Mouse (Mus musculus) kidney, adult 2 months (tissue): ENCODE measurements around the gene Tmc7. TPM values are rescaled to one million over a fixed set of nuclear protein-coding genes. Genes with fewer than 3 reads are reported as not detected.

ENCODE experiments used
- DNase-seq: peaks from one replicate; pipeline ENCODE4 v3.0.0; 2021
- H3K27ac ChIP-seq: fragments of 200-500 bp; 2 replicates; pipeline ENCODE4 v1.5.1; 2012; ENCODE audit warnings: low read depth, low read length, control low read depth, inconsistent platforms; ENCODE audit not compliant: insufficient read depth
- H3K27me3 ChIP-seq: fragments of 200-500 bp; replicated peaks from 2 replicates; pipeline ENCODE4 v1.6.1; 2012; ENCODE audit warnings: mild to moderate bottlenecking, moderate library complexity, low read length, inconsistent platforms; ENCODE audit not compliant: control insufficient read depth, insufficient read depth
- H3K36me3 ChIP-seq: fragments of 200-500 bp; 2 replicates; pipeline ENCODE4 v1.6.1; 2012; ENCODE audit warnings: mild to moderate bottlenecking, moderate library complexity, low read length, inconsistent platforms; ENCODE audit not compliant: control insufficient read depth, insufficient read depth
- H3K4me1 ChIP-seq: fragments of 200-500 bp; 2 replicates; pipeline ENCODE4 v1.6.1; 2011; ENCODE audit warnings: low read length; ENCODE audit not compliant: control insufficient read depth, insufficient read depth
- H3K4me3 ChIP-seq: fragments of 200-500 bp; 2 replicates; pipeline ENCODE4 v1.5.1; 2011; ENCODE audit warnings: mild to moderate bottlenecking, low read depth, low read length, control low read depth; ENCODE audit not compliant: insufficient read depth
- CTCF ChIP-seq: fragments of 200-500 bp; conservative IDR thresholded peaks from 2 replicates; pipeline ENCODE4 v1.5.1; 2011; ENCODE audit warnings: low read depth, mild to moderate bottlenecking, control low read depth, low read length, moderate library complexity, mixed read lengths; ENCODE audit not compliant: insufficient read depth, insufficient read length
- POLR2A ChIP-seq: fragments of 200-500 bp; IDR thresholded peaks from one replicate; pipeline ENCODE4 v1.6.1; 2011; ENCODE audit warnings: low read depth, low read length, control low read depth
- WGBS: fragments of 180-500 bp; shearing (Covaris S2); methylation state at CpG from one replicate; pipeline ENCODE4 v1.1.7; 2018; 5-methylcytosine and 5-hydroxymethylcytosine counted together
- polyA plus RNA-seq: library from polyadenylated mRNA; depleted of rRNA; stranded (reverse); fragments of >200 nt; gene quantifications from 2 replicates; pipeline ENCODE4 v1.2.3, GENCODE M21; 2012; rRNA removed

Tmc7 gene
- polyA plus RNA-seq, result 0.77 and 0.83 TPM in 2 replicates

- DNase-seq, result peak; percentile 33
- WGBS, result 2% methylated on average over 51 of the region's 51 CpGs
- no peak within 1 kb of the TSS for H3K27ac ChIP-seq
- no peaks in the 10 kb centered on the region for H3K4me1 ChIP-seq
- 0 out of 2 replicates have a peak, but pooled peaks cover 4% of the 10 kb centered on the region for H3K27me3 ChIP-seq
- TF ChIP-seq POLR2A (no peak), CTCF (no peak)
- no peaks in the 10 kb centered on the region for H3K36me3 ChIP-seq
- H3K4me3 ChIP-seq, result peak within 1 kb of the TSS; percentile 63
These were observed at the start of gene Tmc7 for GRCm38 (mm10) chr7:118584257-118584907. Tmc7 (minus strand) TSS chr7:118584736.

GRCm38 (mm10) chr7:118633951-118634350, 49.4 kb upstream of the Tmc7 start:
- TF ChIP-seq CTCF, result no peak
- no peak for TF ChIP-seq POLR2A
- Histone ChIP-seq H3K27me3 (no peaks in the 10 kb centered on the region), H3K4me1 (no peaks in the 10 kb centered on the region), H3K4me3 (no peak overlapping the region), H3K27ac (no peak overlapping the region), H3K36me3 (no peaks in the 10 kb centered on the region)
- no peak for DNase-seq
- 88% methylated on average over 7 of the region's 7 CpGs for WGBS

GRCm38 (mm10) chr7:118633094-118633493, 48.6 kb upstream of the Tmc7 start:
- Histone ChIP-seq H3K36me3 (no peaks in the 10 kb centered on the region), H3K27ac (no peak overlapping the region), H3K27me3 (no peaks in the 10 kb centered on the region), H3K4me1 (no peaks in the 10 kb centered on the region), H3K4me3 (no peak overlapping the region)
- DNase-seq, result no peak
- WGBS, result 85% methylated on average over 9 of the region's 9 CpGs
- TF ChIP-seq CTCF, result no peak
- no peak for TF ChIP-seq POLR2A

- DNase-seq, result peak; percentile 56
- Histone ChIP-seq H3K27me3 (no peaks in the 10 kb centered on the region), H3K36me3 (no peaks in the 10 kb centered on the region), H3K4me3 (no peak overlapping the region), H3K4me1 (peaks cover 5% of the 10 kb centered on the region; the same call in 1 of the 2 replicates), H3K27ac (no peak overlapping the region)
- 49% methylated on average over 13 of the region's 13 CpGs for WGBS
- TF ChIP-seq CTCF, result no peak
- TF ChIP-seq POLR2A, result no peak
These were observed 43.2 kb upstream of the Tmc7 start for GRCm38 (mm10) chr7:118627550-118628298.

- Histone ChIP-seq H3K4me3 (no peak overlapping the region), H3K36me3 (no peaks in the 10 kb centered on the region), H3K4me1 (no peaks in the 10 kb centered on the region; the same call in 1 of the 2 replicates), H3K27ac (no peak overlapping the region), H3K27me3 (no peaks in the 10 kb centered on the region)
- TF ChIP-seq POLR2A, result no peak
- no peak for TF ChIP-seq CTCF
- 82% methylated on average over 6 of the region's 6 CpGs for WGBS
- DNase-seq, result no peak
These were observed 36.6 kb upstream of the Tmc7 start for GRCm38 (mm10) chr7:118621094-118621493.

GRCm38 (mm10) chr7:118620243-118620906, 35.8 kb upstream of the Tmc7 start:
- H3K4me1 ChIP-seq, result no peaks in the 10 kb centered on the region; the same call in 1 of the 2 replicates
- H3K36me3 ChIP-seq, result no peaks in the 10 kb centered on the region
- H3K27me3 ChIP-seq, result no peaks in the 10 kb centered on the region
- DNase-seq, result no peak
- TF ChIP-seq POLR2A, result no peak
- TF ChIP-seq CTCF, result no peak
- H3K4me3 ChIP-seq, result no peak overlapping the region
- 76% methylated on average over 7 of the region's 7 CpGs for WGBS
- no peak overlapping the region for H3K27ac ChIP-seq

GRCm38 (mm10) chr7:118618104-118618503, 33.6 kb upstream of the Tmc7 start:
- no peaks in the 10 kb centered on the region; the same call in 1 of the 2 replicates for H3K4me1 ChIP-seq
- DNase-seq, result no peak
- no peak overlapping the region for H3K4me3 ChIP-seq
- H3K27me3 ChIP-seq, result no peaks in the 10 kb centered on the region
- no peak overlapping the region for H3K27ac ChIP-seq
- no peaks in the 10 kb centered on the region for H3K36me3 ChIP-seq
- no peak for TF ChIP-seq CTCF
- no peak for TF ChIP-seq POLR2A
- WGBS, result 82% methylated on average over 5 of the region's 5 CpGs
